Mouse (Mus musculus): ENCODE measurements around the gene Gm49380.

- TF ChIP-seq CTCF (IDR thresholded peaks at IDR 0.05) (no peak), EP300 (IDR thresholded peaks at IDR 0.05) (no peak)
Observed at GRCm38 (mm10) chr9:44075276-44075995, 37.9 kb downstream of the Gm49380 start.

All from lung, postnatal 0 days (tissue).